11 mouse cellular contexts compared by ENCODE assay signal in genomic region chr9:74951491-74951890, GRCm38 (mm10). TPM values are rescaled to one million over a fixed set of nuclear protein-coding genes. Genes with fewer than 3 reads are reported as not detected.
DNase-seq lines count a peak whose midpoint lies in the region; TF ChIP-seq lines count a peak whose summit lies in the region.
"Had no signal": no experiment of that assay in that cellular context is flagged by ENCODE, and none has a peak within 500 bp of the region (broad histone marks: within the 10 kb centered on the region; RNA-seq: fewer than 3 reads in every experiment).

No protein-coding gene starts in this region.

- TF ChIP-seq CTCF in gastrocnemius, adult 2 months (IDR thresholded peaks at IDR 0.05): peak; percentile 46
- 0 out of 2 replicates have a peak, but pooled peaks have one; percentile 3 for TF ChIP-seq CTCF in lung, adult 2 months (IDR thresholded peaks at IDR 0.05; ENCODE audit: insufficient read depth, low read length)

- no peak for TF ChIP-seq POLR2A in lung, adult 2 months (IDR thresholded peaks at IDR 0.05; ENCODE audit: borderline replicate concordance, extremely low read depth, low read depth, low read length)

- intact Hi-C loops in gastrocnemius, adult 2 months (cut with DNase I): loop anchor here (5.0 kb wide), 2 partner anchors 39 to 41 kb away; no protein-coding TSS in a partner anchor
- intact Hi-C loops in heart, postnatal 36 days (cut with DNase I): no loop called here

- peaks cover 3% of the 10 kb centered on the region for H3K4me1 ChIP-seq in lung, adult 2 months (ENCODE audit: control insufficient read depth, insufficient read depth, low read length)

- H3K27ac ChIP-seq in gastrocnemius, adult 2 months: no peak overlapping the region; the same call in 1 of the 2 replicates
- H3K27ac ChIP-seq: liver, embryonic 13.5 days had no signal

- 36% methylated on average over 3 of the region's 3 CpGs for WGBS in lung, adult 2 months

- H3K4me3 ChIP-seq in gastrocnemius, adult 2 months: no peak overlapping the region
- no peak overlapping the region for H3K4me3 ChIP-seq in lung, adult 2 months (replicated peaks; ENCODE audit: extremely low read depth, low read depth, low read length)

- no peak for DNase-seq in gastrocnemius, adult 2 months
- DNase-seq in gastrocnemius, postnatal 4 days (ENCODE audit: low spot score in 2 of 2): no peak
- no peak for DNase-seq in lung, adult 2 months
- no peak for DNase-seq in lung, postnatal 4 days
- DNase-seq in ES-CJ7 (ENCODE audit: low read depth, low spot score): peak; percentile 71
- DNase-seq in induced T-regulatory cell, adult 2 months (ENCODE audit: low read depth): peak; percentile 70
- DNase-seq in ovary, postnatal 36 days (ENCODE audit: low spot score): no peak
- DNase-seq in heart, postnatal 36 days: no peak
- DNase-seq: adrenal gland, adult 2 months; kidney, adult 18-20 months; liver, embryonic 13.5 days had no signal

RNA-seq across cellular contexts. Expression of gene Fam214a, which starts 1.2 kb away (rescaled TPM):
- 10 to 100 TPM; 21.0 to 29.4 TPM for total RNA-seq in gastrocnemius, adult 2 months (2021)
- 10 to 100 TPM; 23.7 to 36.8 TPM for total RNA-seq in gastrocnemius, postnatal 4 days (2021)
- 8.8 and 11.8 TPM in 2 replicates for polyA plus RNA-seq in lung, adult 2 months (2012; rRNA removed)
- total RNA-seq in heart, postnatal 36 days (2021): 10 to 100 TPM; 37.3 to 39.8 TPM

Comparison
In these comparisons a context has a peak if more than half of its experiments do, and no peak if none do; other contexts are left out.
1. DNase-seq: peak in ES-CJ7 (single experiment) and induced T-regulatory cell, adult 2 months (single experiment); none in gastrocnemius, adult 2 months (single experiment), gastrocnemius, postnatal 4 days (0 of 2), lung, adult 2 months (single experiment), lung, postnatal 4 days (0 of 2), ovary, postnatal 36 days (single experiment) and heart, postnatal 36 days (0 of 2).